Mouse (Mus musculus): ENCODE data around the gene Stra8.

The Stra8 gene

DNA sequence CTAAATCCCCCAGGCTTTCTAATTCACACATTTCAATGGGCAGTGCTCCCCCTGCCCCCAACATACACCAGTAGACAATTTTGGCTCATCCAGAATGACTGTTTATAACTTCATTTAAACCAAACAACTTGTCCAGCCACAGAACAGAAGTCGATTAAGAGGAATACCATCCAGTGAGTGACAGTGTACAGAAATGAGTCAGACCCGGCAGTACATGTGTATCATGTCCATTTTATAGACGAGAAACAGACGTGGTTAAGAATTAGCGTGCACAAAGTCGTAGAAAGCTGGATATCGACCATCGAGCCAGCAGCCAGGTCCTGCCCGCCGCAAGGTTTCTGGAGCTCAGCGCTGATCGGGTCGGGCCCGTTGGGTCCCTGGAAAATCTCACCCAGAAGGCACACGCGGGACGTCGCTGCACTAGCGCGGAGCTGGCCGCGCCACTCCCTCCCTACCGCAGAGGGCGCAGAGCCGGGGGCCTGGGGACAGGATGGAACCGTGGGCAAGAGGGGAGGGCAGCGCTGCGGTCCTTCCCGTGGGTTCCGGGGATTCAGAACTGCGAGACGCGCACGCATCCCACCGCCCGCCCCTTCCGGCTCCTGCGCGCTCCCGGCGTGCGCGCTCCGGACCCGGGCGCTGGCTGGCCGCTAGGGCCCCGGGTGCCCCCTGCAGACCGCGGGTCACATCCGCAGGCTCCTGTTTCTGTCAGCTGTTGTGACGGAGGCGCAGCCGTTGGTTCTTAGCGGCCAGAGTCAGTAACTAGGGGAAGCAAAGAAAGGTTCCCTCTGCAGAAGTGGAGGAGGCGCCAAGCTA is 42.2 kb upstream of the Stra8 start, which contains the start of gene Cyren:
TSS of gene Cyren (minus strand) at position 552 of the 813 bp plus-strand sequence.
- TF ChIP-seq CTCF (conservative IDR thresholded peaks at IDR 0.05; ENCODE audit: low read length) (no peak), POU5F1 (IDR thresholded peaks at IDR 0.05; ENCODE audit: borderline replicate concordance, low read length) (no peak)
- Histone ChIP-seq H3K9me3 (ENCODE audit: low read length) (no peaks in the 10 kb centered on the region), H3K4me3 (replicated peaks; ENCODE audit: low read length) (peak within 1 kb of the TSS; percentile 91), H3K36me3 (ENCODE audit: insufficient read depth, low read length) (peaks cover 10% of the 10 kb centered on the region; the same call in 1 of the 2 replicates), H3K4me1 (replicated peaks; ENCODE audit: low read depth, low read length) (peaks cover 75% of the 10 kb centered on the region), H3K27me3 (ENCODE audit: insufficient read depth, low read length) (peaks cover 7% of the 10 kb centered on the region; the same call in 1 of the 2 replicates)

DNA sequence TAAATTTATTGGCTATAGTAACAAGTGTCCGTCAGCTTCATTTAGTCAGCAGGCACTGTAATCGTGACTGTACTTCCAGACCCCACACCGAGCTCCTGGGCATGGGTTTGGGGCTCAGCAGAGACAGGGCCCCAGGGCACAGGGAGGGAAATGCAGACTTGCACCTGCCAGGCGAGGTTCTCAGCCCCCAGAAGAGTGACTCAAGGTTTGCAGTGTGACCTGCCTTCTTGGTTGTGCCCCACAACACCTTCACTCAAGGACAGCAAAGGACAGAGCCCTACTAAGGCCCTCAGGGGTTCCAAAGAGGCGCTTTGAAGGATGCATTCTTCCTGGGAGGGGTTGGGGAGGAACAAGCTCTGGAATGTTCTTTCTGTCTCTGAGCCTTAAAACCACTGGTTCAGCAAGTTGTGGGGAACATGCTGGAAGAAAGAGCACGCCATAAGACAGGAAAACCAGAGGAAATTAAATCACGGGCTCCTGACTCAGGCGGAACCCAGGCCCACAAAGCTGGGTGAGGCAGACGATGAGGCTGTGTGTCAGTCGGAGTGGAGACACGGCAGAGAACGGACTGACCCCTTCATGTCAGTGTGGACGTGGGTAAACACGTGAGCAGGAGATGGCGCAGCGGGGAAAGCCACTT is 40.7 kb upstream of the Stra8 start:
- H3K4me1 ChIP-seq (replicated peaks; ENCODE audit: low read depth, low read length): peaks cover 68% of the 10 kb centered on the region
- peaks cover 23% of the 10 kb centered on the region for H3K36me3 ChIP-seq (ENCODE audit: insufficient read depth, low read length)
- peak overlapping the region; percentile 91; the same call in 1 of the 2 replicates for H3K4me3 ChIP-seq (replicated peaks; ENCODE audit: low read length)
- TF ChIP-seq NANOG (IDR thresholded peaks at IDR 0.05; ENCODE audit: borderline replicate concordance, low read length) (no peak), POU5F1 (IDR thresholded peaks at IDR 0.05; ENCODE audit: borderline replicate concordance, low read length) (no peak), CTCF (conservative IDR thresholded peaks at IDR 0.05; ENCODE audit: low read length) (no peak)
- H3K9me3 ChIP-seq (ENCODE audit: low read length): no peaks in the 10 kb centered on the region
- H3K27me3 ChIP-seq (ENCODE audit: insufficient read depth, low read length): peaks cover 7% of the 10 kb centered on the region; the same call in 1 of the 2 replicates

DNA sequence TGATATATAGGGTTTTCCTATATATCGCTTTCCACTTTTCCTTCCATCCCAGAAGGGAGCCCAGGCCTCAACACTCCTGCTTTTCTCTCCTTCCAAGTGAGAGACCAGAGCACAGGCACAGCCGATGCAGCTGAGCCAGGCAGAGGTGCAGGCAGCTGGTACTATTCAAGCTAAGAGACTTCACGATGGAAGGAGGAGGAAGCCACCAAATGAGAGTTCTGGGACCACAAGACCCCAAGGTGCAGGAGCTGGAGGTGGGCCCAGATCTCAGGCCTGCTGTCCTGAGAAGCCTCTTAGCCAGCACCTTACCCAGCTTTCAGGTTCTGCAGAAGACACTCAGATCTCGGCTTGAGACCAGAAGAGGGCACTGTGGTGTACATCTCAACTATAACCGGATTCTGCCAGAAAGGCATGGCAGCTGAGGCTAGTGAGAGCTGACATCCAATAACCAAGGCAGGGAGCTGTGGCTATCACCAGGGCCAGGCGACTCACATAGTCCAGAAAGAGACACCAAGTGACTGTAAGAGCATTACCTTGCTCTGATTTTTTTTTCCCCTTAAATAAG is 40.0 kb upstream of the Stra8 start:
- Histone ChIP-seq H3K4me1 (replicated peaks; ENCODE audit: low read depth, low read length) (peaks cover 64% of the 10 kb centered on the region), H3K27me3 (ENCODE audit: insufficient read depth, low read length) (peaks cover 7% of the 10 kb centered on the region; the same call in 1 of the 2 replicates), H3K9me3 (ENCODE audit: low read length) (no peaks in the 10 kb centered on the region), H3K4me3 (replicated peaks; ENCODE audit: low read length) (no peak overlapping the region), H3K36me3 (ENCODE audit: insufficient read depth, low read length) (peaks cover 29% of the 10 kb centered on the region)
- TF ChIP-seq POU5F1 (IDR thresholded peaks at IDR 0.05; ENCODE audit: borderline replicate concordance, low read length) (no peak), NANOG (IDR thresholded peaks at IDR 0.05; ENCODE audit: borderline replicate concordance, low read length) (no peak), CTCF (conservative IDR thresholded peaks at IDR 0.05; ENCODE audit: low read length) (no peak)

DNA sequence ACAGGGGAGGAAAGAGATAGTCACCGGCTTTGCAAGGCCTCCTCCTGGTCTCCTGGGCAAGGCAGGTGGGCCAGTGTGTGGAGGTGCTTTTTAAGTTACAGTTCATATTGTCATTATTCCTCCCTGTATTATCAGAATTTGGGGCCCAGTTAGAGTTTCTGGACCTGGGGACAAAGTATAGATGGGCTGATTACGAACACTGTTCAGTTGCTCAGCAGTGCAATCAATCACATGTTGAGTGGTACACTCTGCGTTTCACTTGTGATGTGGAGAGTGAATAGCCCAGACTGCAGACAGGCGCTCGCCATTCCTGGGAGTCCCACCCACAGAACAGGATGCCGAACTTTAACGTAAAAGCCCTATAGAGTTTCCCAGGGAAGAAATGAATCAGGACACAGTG is 35.2 kb upstream of the Stra8 start:
- Histone ChIP-seq H3K36me3 (ENCODE audit: insufficient read depth, low read length) (peaks cover 65% of the 10 kb centered on the region), H3K9me3 (ENCODE audit: low read length) (no peaks in the 10 kb centered on the region), H3K27me3 (ENCODE audit: insufficient read depth, low read length) (peaks cover 14% of the 10 kb centered on the region), H3K4me1 (replicated peaks; ENCODE audit: low read depth, low read length) (peaks cover 51% of the 10 kb centered on the region), H3K4me3 (replicated peaks; ENCODE audit: low read length) (no peak overlapping the region)
- TF ChIP-seq POU5F1 (IDR thresholded peaks at IDR 0.05; ENCODE audit: borderline replicate concordance, low read length) (no peak), NANOG (IDR thresholded peaks at IDR 0.05; ENCODE audit: borderline replicate concordance, low read length) (no peak), CTCF (conservative IDR thresholded peaks at IDR 0.05; ENCODE audit: low read length) (no peak)

DNA sequence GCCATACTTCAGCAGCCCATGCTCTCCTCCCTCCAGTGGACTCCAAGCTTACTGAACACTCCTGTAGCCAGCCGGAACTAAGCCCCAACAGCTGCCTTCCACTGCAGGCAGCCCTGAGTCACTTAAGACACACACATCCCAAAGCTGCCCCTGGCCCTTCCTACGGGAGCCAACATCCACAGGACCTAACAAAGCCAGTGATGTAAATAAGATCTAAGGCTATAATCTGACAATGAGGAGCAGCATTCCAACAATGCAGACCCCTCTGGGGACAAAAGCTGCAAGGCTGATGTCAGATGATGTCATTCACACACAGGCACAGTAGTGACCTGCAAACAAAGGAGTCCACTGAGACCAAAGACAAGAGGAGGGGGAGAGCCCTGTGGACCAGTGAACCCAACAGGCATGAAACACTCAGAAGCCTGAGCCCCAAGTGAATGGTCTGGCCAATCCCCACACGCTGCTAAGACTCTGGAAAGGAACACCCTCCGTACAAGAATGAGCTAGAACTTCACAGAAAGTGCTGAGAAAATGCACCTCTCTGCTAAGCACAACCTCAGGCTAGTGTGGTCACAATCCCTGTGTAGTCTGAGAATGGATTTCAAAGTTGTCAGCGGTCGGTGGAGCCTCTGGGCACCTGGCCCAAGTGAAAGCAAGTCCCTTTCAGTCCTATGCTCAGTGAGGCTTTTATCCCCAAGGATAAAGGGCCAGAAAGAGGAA is 32.7 kb upstream of the Stra8 start:
- Histone ChIP-seq H3K36me3 (ENCODE audit: insufficient read depth, low read length) (peaks cover 72% of the 10 kb centered on the region), H3K4me3 (replicated peaks; ENCODE audit: low read length) (no peak overlapping the region), H3K9me3 (ENCODE audit: low read length) (no peaks in the 10 kb centered on the region), H3K27me3 (ENCODE audit: insufficient read depth, low read length) (peaks cover 22% of the 10 kb centered on the region), H3K4me1 (replicated peaks; ENCODE audit: low read depth, low read length) (peaks cover 28% of the 10 kb centered on the region)
- TF ChIP-seq CTCF (conservative IDR thresholded peaks at IDR 0.05; ENCODE audit: low read length) (no peak), NANOG (IDR thresholded peaks at IDR 0.05; ENCODE audit: borderline replicate concordance, low read length) (no peak)

DNA sequence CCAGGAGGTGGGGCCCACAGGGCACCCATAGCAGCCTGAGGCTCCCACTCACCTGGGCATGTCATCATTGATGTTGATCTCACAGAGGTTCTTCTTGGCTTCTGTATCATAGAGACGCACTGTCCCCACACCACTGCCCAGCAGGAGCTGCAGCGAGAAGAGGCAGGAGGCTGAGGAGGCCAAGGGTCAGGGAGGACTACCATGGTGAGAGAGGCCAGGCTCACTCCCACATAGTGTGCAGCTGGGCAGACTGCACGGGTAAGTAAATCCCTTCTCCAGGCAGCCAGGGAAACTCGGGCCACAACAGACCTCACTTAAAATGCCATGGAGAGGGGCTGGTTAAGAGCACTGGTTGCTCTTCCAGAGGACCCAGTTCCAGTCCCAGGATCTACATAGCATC is 30.8 kb upstream of the Stra8 start:
- Histone ChIP-seq H3K4me3 (replicated peaks; ENCODE audit: low read length) (peak overlapping the region; percentile 52), H3K27me3 (ENCODE audit: insufficient read depth, low read length) (peaks cover 28% of the 10 kb centered on the region), H3K36me3 (ENCODE audit: insufficient read depth, low read length) (peaks cover 62% of the 10 kb centered on the region), H3K9me3 (ENCODE audit: low read length) (no peaks in the 10 kb centered on the region), H3K4me1 (replicated peaks; ENCODE audit: low read depth, low read length) (peaks cover 33% of the 10 kb centered on the region)
- TF ChIP-seq CTCF (conservative IDR thresholded peaks at IDR 0.05; ENCODE audit: low read length) (no peak), POU5F1 (IDR thresholded peaks at IDR 0.05; ENCODE audit: borderline replicate concordance, low read length) (no peak), NANOG (IDR thresholded peaks at IDR 0.05; ENCODE audit: borderline replicate concordance, low read length) (no peak)

DNA sequence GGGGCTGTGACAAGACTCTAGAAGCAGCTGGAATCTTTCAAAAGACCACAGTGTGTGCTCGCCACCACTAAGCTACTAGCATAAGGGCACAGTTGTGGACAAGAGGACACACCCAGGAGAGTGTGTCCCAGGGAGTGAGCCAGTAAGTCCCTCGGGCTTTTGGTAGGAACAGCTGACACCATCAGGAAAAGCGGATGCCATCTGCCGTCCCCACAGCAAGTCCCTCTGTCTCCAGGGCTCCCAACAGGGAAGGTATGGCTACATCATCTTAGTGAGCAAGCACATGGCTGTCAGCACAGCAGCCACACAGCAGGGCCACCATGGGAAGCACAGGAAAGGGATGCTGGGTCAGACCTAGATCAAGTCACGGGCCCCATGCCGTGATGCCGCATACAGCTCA is 24.4 kb upstream of the Stra8 start:
- Histone ChIP-seq H3K9me3 (ENCODE audit: low read length) (no peaks in the 10 kb centered on the region), H3K4me3 (replicated peaks; ENCODE audit: low read length) (no peak overlapping the region), H3K36me3 (ENCODE audit: insufficient read depth, low read length) (peaks cover 70% of the 10 kb centered on the region), H3K27me3 (ENCODE audit: insufficient read depth, low read length) (peaks cover 68% of the 10 kb centered on the region), H3K4me1 (replicated peaks; ENCODE audit: low read depth, low read length) (peaks cover 8% of the 10 kb centered on the region)
- TF ChIP-seq NANOG (IDR thresholded peaks at IDR 0.05; ENCODE audit: borderline replicate concordance, low read length): no peak
- TF ChIP-seq POU5F1 (IDR thresholded peaks at IDR 0.05; ENCODE audit: borderline replicate concordance, low read length): no peak
- no peak for TF ChIP-seq CTCF (conservative IDR thresholded peaks at IDR 0.05; ENCODE audit: low read length)

All from E14TG2a.4 (cell line).